Mouse (Mus musculus): Measurements from ENCODE around the gene Lrrc55. TPM values are rescaled to one million over a fixed set of nuclear protein-coding genes. Genes with fewer than 3 reads are reported as not detected.
A peak's percentile ranks its signal among the peaks of the same experiment; 100 is the strongest.

Lrrc55 gene
- polyA plus RNA-seq, 1 experiment from 2014 or later = 0.81 TPM

GRCm38 (mm10) chr2:85224221-85225179, 27.5 kb upstream of the Lrrc55 start:
- Histone ChIP-seq H3K4me1 (replicated peaks; ENCODE audit: control insufficient read depth, insufficient read depth, low read length) (no peaks in the 10 kb centered on the region), H3K4me3 (ENCODE audit: low read depth, low read length) (no peak overlapping the region), H3K4me2 (ENCODE audit: low read depth, low read length, severe bottlenecking) (no peak overlapping the region), H3K9ac (ENCODE audit: low read length) (no peak overlapping the region), H3K9me3 (ENCODE audit: control insufficient read depth, low read length) (no peaks in the 10 kb centered on the region), H3K27me3 (ENCODE audit: control insufficient read depth, insufficient read depth, low read length) (no peaks in the 10 kb centered on the region), H3K36me3 (ENCODE audit: control insufficient read depth, insufficient read depth, low read length) (no peaks in the 10 kb centered on the region), H3K27ac (ENCODE audit: low read depth, low read length) (no peak overlapping the region)
- ATAC-seq (replicated peaks; ENCODE audit: low FRiP score) = no peak
- no peak for DNase-seq (ENCODE audit: low spot score)
- WGBS = 51% methylated on average over 17 of the region's 17 CpGs

- no peak overlapping the region for H3K9ac ChIP-seq (ENCODE audit: low read length)
- H3K4me1 ChIP-seq (replicated peaks; ENCODE audit: control insufficient read depth, insufficient read depth, low read length) = no peaks in the 10 kb centered on the region
- no peaks in the 10 kb centered on the region for H3K9me3 ChIP-seq (ENCODE audit: control insufficient read depth, low read length)
- H3K4me3 ChIP-seq (ENCODE audit: low read depth, low read length) = no peak overlapping the region
- no peaks in the 10 kb centered on the region for H3K36me3 ChIP-seq (ENCODE audit: control insufficient read depth, insufficient read depth, low read length)
- DNase-seq (ENCODE audit: low spot score) = no peak
- H3K27me3 ChIP-seq (ENCODE audit: control insufficient read depth, insufficient read depth, low read length) = no peaks in the 10 kb centered on the region
- H3K4me2 ChIP-seq (ENCODE audit: low read depth, low read length, severe bottlenecking) = no peak overlapping the region
- H3K27ac ChIP-seq (ENCODE audit: low read depth, low read length) = no peak overlapping the region
- no peak for ATAC-seq (replicated peaks; ENCODE audit: low FRiP score)
These were observed 19.6 kb upstream of the Lrrc55 start for GRCm38 (mm10) chr2:85216606-85217005.

GRCm38 (mm10) chr2:85213746-85214145, 16.7 kb upstream of the Lrrc55 start:
- H3K9ac ChIP-seq (ENCODE audit: low read length) = no peak overlapping the region

GRCm38 (mm10) chr2:85209301-85209700, 12.3 kb upstream of the Lrrc55 start:
- no peak for DNase-seq (ENCODE audit: low spot score)
- H3K4me2 ChIP-seq (ENCODE audit: low read depth, low read length, severe bottlenecking) = no peak overlapping the region
- no peak overlapping the region for H3K4me3 ChIP-seq (ENCODE audit: low read depth, low read length)
- H3K4me1 ChIP-seq (replicated peaks; ENCODE audit: control insufficient read depth, insufficient read depth, low read length) = no peaks in the 10 kb centered on the region
- 70% methylated on average over 5 of the region's 5 CpGs for WGBS
- H3K36me3 ChIP-seq (ENCODE audit: control insufficient read depth, insufficient read depth, low read length) = no peaks in the 10 kb centered on the region
- no peak for ATAC-seq (replicated peaks; ENCODE audit: low FRiP score)
- no peak overlapping the region for H3K27ac ChIP-seq (ENCODE audit: low read depth, low read length)
- H3K9ac ChIP-seq (ENCODE audit: low read length) = no peak overlapping the region
- H3K9me3 ChIP-seq (ENCODE audit: control insufficient read depth, low read length) = no peaks in the 10 kb centered on the region
- no peaks in the 10 kb centered on the region for H3K27me3 ChIP-seq (ENCODE audit: control insufficient read depth, insufficient read depth, low read length)

More at GRCm38 (mm10) chr2:85213746-85214145, 16.7 kb upstream of the Lrrc55 start:
- Histone ChIP-seq H3K27me3 (ENCODE audit: control insufficient read depth, insufficient read depth, low read length) (no peaks in the 10 kb centered on the region), H3K36me3 (ENCODE audit: control insufficient read depth, insufficient read depth, low read length) (no peaks in the 10 kb centered on the region), H3K9me3 (ENCODE audit: control insufficient read depth, low read length) (no peaks in the 10 kb centered on the region), H3K4me2 (ENCODE audit: low read depth, low read length, severe bottlenecking) (no peak overlapping the region), H3K4me3 (ENCODE audit: low read depth, low read length) (no peak overlapping the region), H3K27ac (ENCODE audit: low read depth, low read length) (no peak overlapping the region), H3K4me1 (replicated peaks; ENCODE audit: control insufficient read depth, insufficient read depth, low read length) (no peaks in the 10 kb centered on the region)
- ATAC-seq (replicated peaks; ENCODE audit: low FRiP score) (no peak), DNase-seq (ENCODE audit: low spot score) (no peak)
- WGBS = 79% methylated on average over 2 of the region's 2 CpGs

- no peaks in the 10 kb centered on the region for H3K9me3 ChIP-seq (ENCODE audit: control insufficient read depth, low read length)
- no peaks in the 10 kb centered on the region for H3K27me3 ChIP-seq (ENCODE audit: control insufficient read depth, insufficient read depth, low read length)
- no peak overlapping the region for H3K27ac ChIP-seq (ENCODE audit: low read depth, low read length)
- H3K36me3 ChIP-seq (ENCODE audit: control insufficient read depth, insufficient read depth, low read length) = no peaks in the 10 kb centered on the region
- no peak overlapping the region for H3K4me3 ChIP-seq (ENCODE audit: low read depth, low read length)
- H3K4me1 ChIP-seq (replicated peaks; ENCODE audit: control insufficient read depth, insufficient read depth, low read length) = no peaks in the 10 kb centered on the region
- ATAC-seq (replicated peaks; ENCODE audit: low FRiP score) (no peak), DNase-seq (ENCODE audit: low spot score) (no peak)
- no peak overlapping the region for H3K4me2 ChIP-seq (ENCODE audit: low read depth, low read length, severe bottlenecking)
- 90% methylated on average over 8 of the region's 8 CpGs for WGBS
- no peak overlapping the region for H3K9ac ChIP-seq (ENCODE audit: low read length)
These were observed 8.2 kb upstream of the Lrrc55 start for GRCm38 (mm10) chr2:85205170-85205569.

GRCm38 (mm10) chr2:85198011-85198965, 1.3 kb upstream of the Lrrc55 start:
- Histone ChIP-seq H3K9ac (ENCODE audit: low read length) (peak overlapping the region; percentile 61), H3K4me1 (replicated peaks; ENCODE audit: control insufficient read depth, insufficient read depth, low read length) (no peaks in the 10 kb centered on the region), H3K27me3 (ENCODE audit: control insufficient read depth, insufficient read depth, low read length) (no peaks in the 10 kb centered on the region), H3K27ac (ENCODE audit: low read depth, low read length) (no peak overlapping the region), H3K9me3 (ENCODE audit: control insufficient read depth, low read length) (no peaks in the 10 kb centered on the region), H3K36me3 (ENCODE audit: control insufficient read depth, insufficient read depth, low read length) (no peaks in the 10 kb centered on the region), H3K4me2 (ENCODE audit: low read depth, low read length, severe bottlenecking) (peak overlapping the region; percentile 51), H3K4me3 (ENCODE audit: low read depth, low read length) (peak overlapping the region; percentile 24)
- 2% methylated on average over 24 of the region's 24 CpGs for WGBS
- DNase-seq (ENCODE audit: low spot score) = peak; percentile 55
- ATAC-seq (replicated peaks; ENCODE audit: low FRiP score) = peak; percentile 77

GRCm38 (mm10) chr2:85194566-85194965, 2.4 kb downstream of the Lrrc55 start:
- no peaks in the 10 kb centered on the region for H3K27me3 ChIP-seq (ENCODE audit: control insufficient read depth, insufficient read depth, low read length)
- H3K9me3 ChIP-seq (ENCODE audit: control insufficient read depth, low read length) = no peaks in the 10 kb centered on the region
- DNase-seq (ENCODE audit: low spot score) = no peak
- no peaks in the 10 kb centered on the region for H3K36me3 ChIP-seq (ENCODE audit: control insufficient read depth, insufficient read depth, low read length)
- no peak overlapping the region for H3K9ac ChIP-seq (ENCODE audit: low read length)
- 67% methylated on average over 1 of the region's 1 CpGs for WGBS
- H3K27ac ChIP-seq (ENCODE audit: low read depth, low read length) = no peak overlapping the region
- H3K4me3 ChIP-seq (ENCODE audit: low read depth, low read length) = no peak overlapping the region
- no peaks in the 10 kb centered on the region for H3K4me1 ChIP-seq (replicated peaks; ENCODE audit: control insufficient read depth, insufficient read depth, low read length)
- no peak overlapping the region for H3K4me2 ChIP-seq (ENCODE audit: low read depth, low read length, severe bottlenecking)
- no peak for ATAC-seq (replicated peaks; ENCODE audit: low FRiP score)

- 91% methylated on average over 6 of the region's 6 CpGs for WGBS
- no peak for ATAC-seq (replicated peaks; ENCODE audit: low FRiP score)
- H3K4me2 ChIP-seq (ENCODE audit: low read depth, low read length, severe bottlenecking) = no peak overlapping the region
- no peaks in the 10 kb centered on the region for H3K9me3 ChIP-seq (ENCODE audit: control insufficient read depth, low read length)
- H3K27me3 ChIP-seq (ENCODE audit: control insufficient read depth, insufficient read depth, low read length) = no peaks in the 10 kb centered on the region
- no peak overlapping the region for H3K9ac ChIP-seq (ENCODE audit: low read length)
- H3K4me3 ChIP-seq (ENCODE audit: low read depth, low read length) = no peak overlapping the region
- H3K4me1 ChIP-seq (replicated peaks; ENCODE audit: control insufficient read depth, insufficient read depth, low read length) = no peaks in the 10 kb centered on the region
- no peaks in the 10 kb centered on the region for H3K36me3 ChIP-seq (ENCODE audit: control insufficient read depth, insufficient read depth, low read length)
- no peak overlapping the region for H3K27ac ChIP-seq (ENCODE audit: low read depth, low read length)
- no peak for DNase-seq (ENCODE audit: low spot score)
These were observed 9.3 kb downstream of the Lrrc55 start for GRCm38 (mm10) chr2:85187582-85188151.
